Mouse (Mus musculus) hindbrain, embryonic 13.5 days (tissue): ENCODE measurements around the gene Wfdc10. TPM values are rescaled to one million over a fixed set of nuclear protein-coding genes. Genes with fewer than 3 reads are reported as not detected.

Source experiments
- ATAC-seq: fragments of 200-750 bp; cut with Nextera tagmentation; 2 replicates; pipeline ENCODE4 v1.8.0; 2017; ENCODE audit warnings: moderate TSS enrichment; ENCODE audit not compliant: low FRiP score
- H3K27ac ChIP-seq: fragments of 300-500 bp; sonication (generic); 2 replicates; pipeline ENCODE4 v1.5.1; 2015; ENCODE audit warnings: inconsistent platforms, mild to moderate bottlenecking, moderate library complexity
- H3K27me3 ChIP-seq: fragments of 300-500 bp; sonication (generic); 2 replicates; pipeline ENCODE4 v1.6.1; 2015; ENCODE audit warnings: mild to moderate bottlenecking, inconsistent platforms
- H3K36me3 ChIP-seq: fragments of 300-500 bp; sonication (generic); 2 replicates; pipeline ENCODE4 v1.6.1; 2015; ENCODE audit warnings: mild to moderate bottlenecking, inconsistent platforms
- H3K4me1 ChIP-seq: fragments of 300-500 bp; sonication (generic); replicated peaks from 2 replicates; pipeline ENCODE4 v1.6.1; 2015; ENCODE audit warnings: inconsistent platforms
- H3K4me2 ChIP-seq: fragments of 300-500 bp; sonication (generic); 2 replicates; pipeline ENCODE4 v1.6.1; 2015; ENCODE audit warnings: inconsistent platforms, mild to moderate bottlenecking, moderate library complexity
- H3K4me3 ChIP-seq: fragments of 300-500 bp; sonication (generic); 2 replicates; pipeline ENCODE4 v1.5.1; 2015; ENCODE audit warnings: mild to moderate bottlenecking, inconsistent platforms
- H3K9ac ChIP-seq: fragments of 300-500 bp; sonication (generic); 2 replicates; pipeline ENCODE4 v1.6.1; 2015; ENCODE audit warnings: mild to moderate bottlenecking, inconsistent platforms
- H3K9me3 ChIP-seq: fragments of 300-500 bp; sonication (generic); 2 replicates; pipeline ENCODE4 v1.6.1; 2016; ENCODE audit warnings: inconsistent platforms
- WGBS: fragments of 180-500 bp; shearing (Covaris S2); methylation state at CpG from one replicate; pipeline ENCODE4 v1.1.7; 2015; 5-methylcytosine and 5-hydroxymethylcytosine counted together
- polyA plus RNA-seq: library from polyadenylated mRNA; unstranded; fragments of >200 nt; fragmentation: Nextera tagmentation; extraction: Ambion mirVana; gene quantifications from 2 replicates; pipeline ENCODE4 v1.2.1, GENCODE M21; 2015

The Wfdc10 gene
- polyA plus RNA-seq, 1 experiment from 2014 or later = not detected

DNA sequence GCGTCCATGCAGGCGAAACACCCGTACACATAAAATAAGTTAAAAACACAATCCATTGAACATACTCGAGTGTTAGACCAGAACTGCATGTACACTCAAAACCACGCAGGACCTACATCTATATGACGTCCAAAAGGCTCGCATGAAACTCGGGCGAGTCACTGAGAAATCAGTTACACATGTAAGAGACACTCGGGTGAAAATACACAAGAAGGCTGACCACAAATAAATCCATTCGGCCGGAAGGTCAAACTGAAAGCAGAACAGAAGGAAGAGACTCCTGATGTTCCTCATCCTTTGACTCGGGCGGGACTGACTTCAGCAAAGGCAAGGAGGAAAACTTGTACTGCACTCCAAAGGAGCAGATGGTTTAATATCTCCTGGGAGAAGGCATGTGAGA is 50.1 kb downstream of the Wfdc10 start:
- Histone ChIP-seq H3K27ac (no peak overlapping the region), H3K9ac (no peak overlapping the region), H3K27me3 (no peaks in the 10 kb centered on the region), H3K36me3 (no peaks in the 10 kb centered on the region), H3K4me3 (no peak overlapping the region), H3K4me2 (no peak overlapping the region), H3K9me3 (no peaks in the 10 kb centered on the region), H3K4me1 (no peaks in the 10 kb centered on the region)
- WGBS = 91% methylated on average over 14 of the region's 14 CpGs
- no peak for ATAC-seq

Other genes with a start within 250 kb of the Wfdc10 start
- 9.0 and 9.7 TPM in 2 replicates for gene Sdc4, start 212.2 kb upstream of the Wfdc10 start, polyA plus RNA-seq
- 84.3 and 85.3 TPM in 2 replicates for gene Sys1, start 199.1 kb upstream of the Wfdc10 start, polyA plus RNA-seq
- 5.0 and 5.9 TPM in 2 replicates for gene Gm20458, start 195.1 kb upstream of the Wfdc10 start, polyA plus RNA-seq
- gene Trp53tg5, start 182.3 kb upstream of the Wfdc10 start, polyA plus RNA-seq = 0.18 TPM in 1 of 2 replicates, not detected in the other
- 12.0 and 13.8 TPM in 2 replicates for gene Dbndd2, start 169.9 kb upstream of the Wfdc10 start, polyA plus RNA-seq
- 67.3 and 71.1 TPM in 2 replicates for gene Pigt, start 158.5 kb upstream of the Wfdc10 start, polyA plus RNA-seq
- gene Wfdc2, start 93.6 kb upstream of the Wfdc10 start, polyA plus RNA-seq = 4.5 and 5.5 TPM in 2 replicates
- gene Spint3, start 82.6 kb upstream of the Wfdc10 start, polyA plus RNA-seq = not detected in 2 replicates
- not detected in 2 replicates for gene Wfdc6a, start 70.6 kb upstream of the Wfdc10 start, polyA plus RNA-seq
- not detected in 2 replicates for gene Eppin, start 62.5 kb upstream of the Wfdc10 start, polyA plus RNA-seq
- not detected in 2 replicates for gene Wfdc6b, start 42.5 kb upstream of the Wfdc10 start, polyA plus RNA-seq
- not detected in 2 replicates for gene Wfdc8, start 42.4 kb upstream of the Wfdc10 start, polyA plus RNA-seq
- gene Wfdc16, start 17.2 kb upstream of the Wfdc10 start, polyA plus RNA-seq = not detected in 2 replicates
- not detected in 2 replicates for gene Wfdc9, start 537 bp downstream of the Wfdc10 start, polyA plus RNA-seq
- gene Wfdc11, start 18.0 kb downstream of the Wfdc10 start, polyA plus RNA-seq = not detected in 2 replicates
- not detected in 2 replicates for gene Wfdc13, start 29.1 kb downstream of the Wfdc10 start, polyA plus RNA-seq
- gene Spint4, start 42.5 kb downstream of the Wfdc10 start, polyA plus RNA-seq = not detected in 2 replicates
- not detected in 2 replicates for gene Spint5, start 59.3 kb downstream of the Wfdc10 start, polyA plus RNA-seq
- 0.95 and 1.2 TPM in 2 replicates for gene Wfdc3, start 89.9 kb downstream of the Wfdc10 start, polyA plus RNA-seq
- gene Dnttip1, start 89.9 kb downstream of the Wfdc10 start, polyA plus RNA-seq = 65.0 and 72.3 TPM in 2 replicates
- 97.2 and 108 TPM in 2 replicates for gene Ube2c, start 113.9 kb downstream of the Wfdc10 start, polyA plus RNA-seq
- gene Tnnc2, start 123.9 kb downstream of the Wfdc10 start, polyA plus RNA-seq = 1.3 and 3.9 TPM in 2 replicates
- gene Snx21, start 129.8 kb downstream of the Wfdc10 start, polyA plus RNA-seq = 21.0 and 22.4 TPM in 2 replicates
- 19.4 and 19.8 TPM in 2 replicates for gene Acot8, start 148.8 kb downstream of the Wfdc10 start, polyA plus RNA-seq
- gene Zswim3, start 149.1 kb downstream of the Wfdc10 start, polyA plus RNA-seq = 13.7 and 14.6 TPM in 2 replicates
- 23.9 and 24.3 TPM in 2 replicates for gene Zswim1, start 166.6 kb downstream of the Wfdc10 start, polyA plus RNA-seq
- not detected in 2 replicates for gene Spata25, start 172.5 kb downstream of the Wfdc10 start, polyA plus RNA-seq
- 101 and 109 TPM in 2 replicates for gene Ctsa, start 176.8 kb downstream of the Wfdc10 start, polyA plus RNA-seq
- 5.4 and 5.9 TPM in 2 replicates for gene Neurl2, start 177.4 kb downstream of the Wfdc10 start, polyA plus RNA-seq
- 123 and 127 TPM in 2 replicates for gene Pltp, start 201.7 kb downstream of the Wfdc10 start, polyA plus RNA-seq
- 87.8 and 95.3 TPM in 2 replicates for gene Pcif1, start 223.3 kb downstream of the Wfdc10 start, polyA plus RNA-seq